Mouse (Mus musculus) MEL (cell line): ENCODE results near the gene Plekhg5.

ENCODE experiments used
- CTCF ChIP-seq, 3 experiments: IDR thresholded peaks in 2 of 3; conservative IDR thresholded peaks in 1 of 3; 2 replicates each; pipeline ENCODE4 v1.5.1; 2011 to 2012; ENCODE audit warnings: low read length in 3 of 3, low read depth in 2 of 3, mild to moderate bottlenecking in 2 of 3, improper control_type of control experiment in 1 of 3, inconsistent platforms in 1 of 3, mixed read lengths in 1 of 3, moderate library complexity in 1 of 3; ENCODE audit not compliant: control insufficient read depth in 1 of 3, insufficient read depth in 1 of 3, poor library complexity in 1 of 3, severe bottlenecking in 1 of 3
- E2F4 ChIP-seq: IDR thresholded peaks from 2 replicates; pipeline ENCODE4 v1.6.1; 2011; ENCODE audit warnings: low read depth, low read length, improper control_type of control experiment, borderline replicate concordance
- EP300 ChIP-seq, 2 experiments: IDR thresholded peaks; 2 replicates each; pipeline ENCODE4 v1.6.1; 2011; ENCODE audit warnings: improper control_type of control experiment in 2 of 2, low read length in 2 of 2, low read depth in 1 of 2, mild to moderate bottlenecking in 1 of 2
- MAX ChIP-seq: IDR thresholded peaks from 2 replicates; pipeline ENCODE4 v1.6.1; 2011; ENCODE audit warnings: low read length, improper control_type of control experiment
- POLR2AphosphoS2 ChIP-seq: IDR thresholded peaks from 2 replicates; pipeline ENCODE4 v1.6.1; 2011; ENCODE audit warnings: low read length, improper control_type of control experiment
- POLR2AphosphoS5 ChIP-seq: IDR thresholded peaks from 2 replicates; pipeline ENCODE4 v1.6.1; 2012; ENCODE audit warnings: low read depth, borderline replicate concordance, mild to moderate bottlenecking, inconsistent platforms, low read length, moderate library complexity, mixed read lengths
- TCF12 ChIP-seq: IDR thresholded peaks from 2 replicates; pipeline ENCODE4 v1.6.1; 2014; ENCODE audit warnings: low read depth, mild to moderate bottlenecking, inconsistent platforms, low read length, improper control_type of control experiment, moderate library complexity
- USF1 ChIP-seq: IDR thresholded peaks from 2 replicates; pipeline ENCODE4 v1.6.1; 2014; ENCODE audit warnings: low read depth, mild to moderate bottlenecking, inconsistent platforms, low read length, improper control_type of control experiment, moderate library complexity
- ZC3H11A ChIP-seq: IDR thresholded peaks from 2 replicates; pipeline ENCODE4 v1.6.1; 2012; ENCODE audit warnings: low read depth, mild to moderate bottlenecking, inconsistent platforms, low read length, improper control_type of control experiment
- ZKSCAN1 ChIP-seq: IDR thresholded peaks from 2 replicates; pipeline ENCODE4 v1.6.1; 2012; ENCODE audit warnings: low read depth, mild to moderate bottlenecking, inconsistent platforms, low read length, improper control_type of control experiment, moderate library complexity

- no peak for TF ChIP-seq EP300 (IDR thresholded peaks at IDR 0.05; ENCODE audit: low read depth in 1 of 2, low read length in 2 of 2)
- no peak for TF ChIP-seq CTCF (IDR thresholded peaks at IDR 0.05 in 2 of 3, conservative IDR thresholded peaks at IDR 0.05 in 1 of 3; ENCODE audit: control insufficient read depth in 1 of 3, insufficient read depth in 1 of 3, low read depth in 2 of 3, low read length in 3 of 3, poor library complexity in 1 of 3, severe bottlenecking in 1 of 3)
- no peak for TF ChIP-seq ZC3H11A
- no peak for TF ChIP-seq POLR2AphosphoS2
- TF ChIP-seq E2F4: no peak
- no peak for TF ChIP-seq TCF12
- no peak for TF ChIP-seq MAX
- TF ChIP-seq USF1: no peak
- no peak for TF ChIP-seq POLR2AphosphoS5
- no peak for TF ChIP-seq ZKSCAN1
Measured at GRCm38 (mm10) chr4:152044609-152045008, 27.7 kb upstream of the Plekhg5 start.
